28 mouse cellular contexts compared by ENCODE assay signal in genomic region chr7:16468115-16468514, GRCm38 (mm10). TPM values are rescaled to one million over a fixed set of nuclear protein-coding genes. Genes with fewer than 3 reads are reported as not detected.
DNase-seq lines count a peak whose midpoint lies in the region; ATAC-seq and TF ChIP-seq lines count a peak whose summit lies in the region.
"Had no signal": no experiment of that assay in that cellular context is flagged by ENCODE, and none has a peak within 500 bp of the region (broad histone marks: within the 10 kb centered on the region; RNA-seq: fewer than 3 reads in every experiment).

No protein-coding gene starts in this region.

- H3K27me3 ChIP-seq in forebrain, embryonic 13.5 days: peaks cover 57% of the 10 kb centered on the region
- H3K27me3 ChIP-seq in forebrain, embryonic 11.5 days (ENCODE audit: control insufficient read depth, insufficient read depth, low read length): peaks cover 31% of the 10 kb centered on the region
- peaks cover 39% of the 10 kb centered on the region for H3K27me3 ChIP-seq in E14TG2a.4 (ENCODE audit: insufficient read depth, low read length)
- peaks cover 65% of the 10 kb centered on the region for H3K27me3 ChIP-seq in embryonic facial prominence, embryonic 10.5 days (replicated peaks; ENCODE audit: low read depth, poor library complexity, severe bottlenecking)
- peaks cover 31% of the 10 kb centered on the region for H3K27me3 ChIP-seq in forebrain, embryonic 16.5 days (replicated peaks; ENCODE audit: control insufficient read depth, insufficient read depth, low read length)

- 7% methylated on average over 5 of the region's 5 CpGs for WGBS in forebrain, embryonic 13.5 days
- 11% methylated on average over 5 of the region's 5 CpGs for WGBS in forebrain, embryonic 11.5 days
- 14% methylated on average over 5 of the region's 5 CpGs for WGBS in embryonic facial prominence, embryonic 10.5 days
- 1% methylated on average over 5 of the region's 5 CpGs for WGBS in forebrain, embryonic 16.5 days

- TF ChIP-seq CTCF in E14TG2a.4 (conservative IDR thresholded peaks at IDR 0.05; ENCODE audit: low read length): no peak

- 0 out of 2 replicates have a peak overlapping the region, but pooled peaks have one; percentile 12 for H3K9ac ChIP-seq in forebrain, embryonic 13.5 days
- H3K9ac ChIP-seq in forebrain, embryonic 11.5 days (ENCODE audit: low read length): no peak overlapping the region
- no peak overlapping the region for H3K9ac ChIP-seq in forebrain, embryonic 16.5 days (replicated peaks; ENCODE audit: low read depth, low read length)
- H3K9ac ChIP-seq: embryonic facial prominence, embryonic 12.5 days; embryonic facial prominence, embryonic 15.5 days; heart, embryonic 12.5 days; heart, embryonic 15.5 days; hindbrain, embryonic 13.5 days; intestine, embryonic 15.5 days had no signal

- ATAC-seq in forebrain, embryonic 13.5 days: peak; percentile 37; the same call in 1 of the 2 replicates
- no peak for ATAC-seq in forebrain, embryonic 11.5 days (replicated peaks; ENCODE audit: low FRiP score)
- ATAC-seq in forebrain, embryonic 16.5 days: peak; percentile 52
- ATAC-seq: hindbrain, embryonic 16.5 days; intestine, embryonic 15.5 days had no signal

- H3K4me3 ChIP-seq in forebrain, embryonic 13.5 days: no peak overlapping the region
- no peak overlapping the region for H3K4me3 ChIP-seq in forebrain, embryonic 11.5 days (ENCODE audit: low read depth, low read length)
- 0 out of 2 replicates have a peak overlapping the region, but pooled peaks have one; percentile 17 for H3K4me3 ChIP-seq in E14TG2a.4 (replicated peaks; ENCODE audit: low read length)
- 0 out of 2 replicates have a peak overlapping the region, but pooled peaks have one; percentile 1 for H3K4me3 ChIP-seq in embryonic facial prominence, embryonic 10.5 days
- no peak overlapping the region for H3K4me3 ChIP-seq in forebrain, embryonic 16.5 days (replicated peaks; ENCODE audit: low read length)
- H3K4me3 ChIP-seq: embryonic facial prominence, embryonic 12.5 days; embryonic facial prominence, embryonic 15.5 days; gastrocnemius, adult 2 months; heart, embryonic 12.5 days; heart, embryonic 15.5 days; hindbrain, embryonic 10.5 days; hindbrain, embryonic 13.5 days; intestine, embryonic 15.5 days had no signal

- no peaks in the 10 kb centered on the region for H3K9me3 ChIP-seq in forebrain, embryonic 13.5 days (replicated peaks)
- no peaks in the 10 kb centered on the region for H3K9me3 ChIP-seq in forebrain, embryonic 11.5 days (ENCODE audit: control insufficient read depth, low read length)
- no peaks in the 10 kb centered on the region for H3K9me3 ChIP-seq in E14TG2a.4 (ENCODE audit: low read length)
- no peaks in the 10 kb centered on the region for H3K9me3 ChIP-seq in embryonic facial prominence, embryonic 10.5 days
- H3K9me3 ChIP-seq in forebrain, embryonic 16.5 days (ENCODE audit: control insufficient read depth, low read length): no peaks in the 10 kb centered on the region
- H3K9me3 ChIP-seq: embryonic facial prominence, embryonic 12.5 days; embryonic facial prominence, embryonic 15.5 days; heart, embryonic 15.5 days; hindbrain, embryonic 10.5 days; hindbrain, embryonic 13.5 days; intestine, embryonic 15.5 days had no signal

- H3K4me2 ChIP-seq in forebrain, embryonic 13.5 days: 0 out of 2 replicates have a peak overlapping the region, but pooled peaks have one; percentile 10
- H3K4me2 ChIP-seq in forebrain, embryonic 11.5 days (ENCODE audit: low read depth, low read length, severe bottlenecking): no peak overlapping the region
- H3K4me2 ChIP-seq in forebrain, embryonic 16.5 days (ENCODE audit: low read length): no peak overlapping the region
- H3K4me2 ChIP-seq: embryonic facial prominence, embryonic 12.5 days; embryonic facial prominence, embryonic 15.5 days; heart, embryonic 12.5 days; heart, embryonic 15.5 days; hindbrain, embryonic 13.5 days; intestine, embryonic 15.5 days had no signal

- no peak for DNase-seq in forebrain, embryonic 11.5 days (ENCODE audit: low spot score)
- peak; percentile 19 for DNase-seq in embryonic facial prominence, embryonic 10.5 days (ENCODE audit: low spot score)
- no peak for DNase-seq in gastrocnemius, adult 18-20 months (ENCODE audit: low spot score)
- DNase-seq in gastrocnemius, postnatal 25 days: no peak
- DNase-seq: adrenal gland, adult 8-10 months; adrenal gland, postnatal 25 days; B cell, adult 2 months; cerebellum, adult 18-20 months; cerebellum, adult 9-10 months; cerebellum, postnatal 14 days; gastrocnemius, adult 2 months; gastrocnemius, postnatal 14 days; heart, adult 18-20 months; heart, postnatal 10 days; heart, postnatal 36 days; kidney, adult 11 months had no signal

- peaks cover 23% of the 10 kb centered on the region for H3K4me1 ChIP-seq in forebrain, embryonic 13.5 days
- peaks cover 10% of the 10 kb centered on the region for H3K4me1 ChIP-seq in forebrain, embryonic 11.5 days (replicated peaks; ENCODE audit: control insufficient read depth, insufficient read depth, low read length)
- peaks cover 26% of the 10 kb centered on the region for H3K4me1 ChIP-seq in E14TG2a.4 (replicated peaks; ENCODE audit: low read depth, low read length)
- peaks cover 20% of the 10 kb centered on the region for H3K4me1 ChIP-seq in embryonic facial prominence, embryonic 10.5 days
- peaks cover 18% of the 10 kb centered on the region for H3K4me1 ChIP-seq in forebrain, embryonic 16.5 days (replicated peaks; ENCODE audit: control insufficient read depth, insufficient read depth, low read length)
- H3K4me1 ChIP-seq: embryonic facial prominence, embryonic 12.5 days; heart, embryonic 12.5 days; heart, embryonic 15.5 days; intestine, embryonic 15.5 days had no signal

- H3K36me3 ChIP-seq in forebrain, embryonic 13.5 days (ENCODE audit: poor library complexity, severe bottlenecking): no peaks in the 10 kb centered on the region
- H3K36me3 ChIP-seq in forebrain, embryonic 11.5 days (ENCODE audit: control insufficient read depth, insufficient read depth, low read length): no peaks in the 10 kb centered on the region
- no peaks in the 10 kb centered on the region for H3K36me3 ChIP-seq in E14TG2a.4 (ENCODE audit: insufficient read depth, low read length)
- no peaks in the 10 kb centered on the region for H3K36me3 ChIP-seq in embryonic facial prominence, embryonic 10.5 days (replicated peaks)
- H3K36me3 ChIP-seq in forebrain, embryonic 16.5 days (ENCODE audit: control insufficient read depth, insufficient read depth): no peaks in the 10 kb centered on the region
- H3K36me3 ChIP-seq: embryonic facial prominence, embryonic 12.5 days; embryonic facial prominence, embryonic 15.5 days; heart, embryonic 12.5 days; heart, embryonic 15.5 days; hindbrain, embryonic 10.5 days; hindbrain, embryonic 13.5 days; intestine, embryonic 15.5 days had no signal

- H3K27ac ChIP-seq in forebrain, embryonic 13.5 days: peak overlapping the region; percentile 28; the same call in 1 of the 2 replicates
- H3K27ac ChIP-seq in forebrain, embryonic 11.5 days (ENCODE audit: low read depth, low read length): no peak overlapping the region
- no peak overlapping the region for H3K27ac ChIP-seq in embryonic facial prominence, embryonic 10.5 days (replicated peaks)
- peak overlapping the region; percentile 1; the same call in 1 of the 2 replicates for H3K27ac ChIP-seq in forebrain, embryonic 16.5 days (ENCODE audit: low read length)
- H3K27ac ChIP-seq: embryonic facial prominence, embryonic 12.5 days; embryonic facial prominence, embryonic 15.5 days; gastrocnemius, adult 2 months; heart, embryonic 15.5 days; hindbrain, embryonic 10.5 days; hindbrain, embryonic 13.5 days; intestine, embryonic 15.5 days had no signal

RNA-seq across cellular contexts. Expression of gene Npas1, which starts 9.4 kb away (rescaled TPM):
- polyA plus RNA-seq in forebrain, embryonic 13.5 days (2015; fragmentation: Nextera tagmentation; extraction: Ambion mirVana): 2.1 and 3.4 TPM in 2 replicates
- polyA plus RNA-seq in forebrain, embryonic 11.5 days (2014; fragmentation: Nextera tagmentation; extraction: Ambion mirVana): 0.55 and 0.63 TPM in 2 replicates
- polyA plus RNA-seq in embryonic facial prominence, embryonic 10.5 days (2016; fragmentation: Nextera tagmentation; extraction: Ambion mirVana): 0.98 and 1.4 TPM in 2 replicates
- polyA plus RNA-seq in forebrain, embryonic 16.5 days (2015; fragmentation: Nextera tagmentation; extraction: Ambion mirVana): 7.6 and 8.2 TPM in 2 replicates
- not detected for total RNA-seq in gastrocnemius, adult 18-20 months (2021)
- total RNA-seq in gastrocnemius, postnatal 25 days (2021): not detected
- total RNA-seq: adrenal gland, postnatal 25 days; gastrocnemius, adult 2 months; gastrocnemius, postnatal 14 days; heart, adult 18-20 months; heart, postnatal 10 days; heart, postnatal 36 days had no signal
- polyA plus RNA-seq: gonadal fat pad, adult 2 months had no signal

RNA-seq across cellular contexts. Expression of gene Tmem160, which starts 15.5 kb away (rescaled TPM):
- polyA plus RNA-seq in forebrain, embryonic 13.5 days (2015; fragmentation: Nextera tagmentation; extraction: Ambion mirVana): 55.7 and 56.4 TPM in 2 replicates
- 48.6 and 52.1 TPM in 2 replicates for polyA plus RNA-seq in forebrain, embryonic 11.5 days (2014; fragmentation: Nextera tagmentation; extraction: Ambion mirVana)
- polyA plus RNA-seq in embryonic facial prominence, embryonic 10.5 days (2016; fragmentation: Nextera tagmentation; extraction: Ambion mirVana): 71.5 and 76.4 TPM in 2 replicates
- polyA plus RNA-seq in forebrain, embryonic 16.5 days (2015; fragmentation: Nextera tagmentation; extraction: Ambion mirVana): 65.1 and 66.7 TPM in 2 replicates
- total RNA-seq in gastrocnemius, adult 18-20 months (2021): 10 to 100 TPM; 52.0 to 53.2 TPM
- 10 to 100 TPM; 37.4 to 39.4 TPM for total RNA-seq in gastrocnemius, postnatal 25 days (2021)

Comparison
In these comparisons a context has a peak if more than half of its experiments do, and no peak if none do; other contexts are left out.
1. H3K27ac ChIP-seq: peak in forebrain, embryonic 13.5 days (single experiment) and forebrain, embryonic 16.5 days (single experiment); none in forebrain, embryonic 11.5 days (single experiment) and embryonic facial prominence, embryonic 10.5 days (single experiment).
2. H3K4me3 ChIP-seq: peak in E14TG2a.4 (single experiment) and embryonic facial prominence, embryonic 10.5 days (single experiment); none in forebrain, embryonic 13.5 days (single experiment), forebrain, embryonic 11.5 days (single experiment) and forebrain, embryonic 16.5 days (single experiment).